Mouse (Mus musculus): Measurements from ENCODE around the gene Ahnak. TPM values are rescaled to one million over a fixed set of nuclear protein-coding genes. Genes with fewer than 3 reads are reported as not detected.
"Not testable (repeated sequence)": the region's sequence is repeated elsewhere in the genome, so short reads cannot be mapped to it uniquely, and the experiment has no call there.

Gene Ahnak
- total RNA-seq, 2 experiments from 2014 or later: 362 to 377 TPM

DNA sequence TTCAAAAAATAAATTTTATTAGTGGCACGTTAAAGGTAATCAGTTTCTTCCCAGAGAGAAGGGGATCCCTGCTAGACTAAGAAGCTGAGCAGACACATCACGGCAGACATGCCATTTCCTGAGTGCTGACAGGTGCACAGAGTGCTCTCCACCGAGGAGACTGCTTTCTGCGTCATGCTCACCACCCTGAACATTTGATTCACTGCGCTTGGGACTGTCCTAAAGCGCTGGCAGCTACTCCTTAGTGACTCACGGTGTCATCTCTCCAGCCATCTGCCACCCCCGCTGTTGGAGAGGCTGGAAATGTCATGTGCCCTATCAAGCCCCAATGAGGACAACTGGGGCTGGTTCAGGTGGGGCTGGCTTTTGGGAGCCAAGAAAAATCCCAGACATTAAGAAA lies 123.0 kb downstream of the Ahnak start:
- no peak for DNase-seq

DNA sequence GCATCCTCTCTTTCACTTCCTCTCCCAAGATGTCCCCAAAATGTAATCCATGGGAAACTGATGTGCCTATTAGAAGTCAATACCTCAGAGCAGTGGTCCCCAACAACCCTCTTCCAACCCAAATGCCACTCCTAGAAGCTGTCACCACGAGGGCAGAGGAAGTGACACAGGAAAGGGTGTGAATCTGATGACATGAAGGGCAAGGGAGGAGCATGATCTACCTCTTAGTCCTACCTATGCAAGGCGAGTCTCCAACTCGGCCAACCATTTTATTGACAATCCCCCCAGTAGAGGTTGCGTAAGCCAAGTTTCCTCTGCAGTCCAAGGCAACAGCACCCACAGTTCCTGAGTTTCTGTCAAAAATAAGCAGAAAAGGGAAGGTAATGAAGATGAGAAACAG lies 127.2 kb downstream of the Ahnak start:
- intact Hi-C loops (cut with DNase I): no loop called here
- no peak for DNase-seq

More for the DNA sequence above, 123.0 kb downstream of the Ahnak start:
- intact Hi-C loops (cut with DNase I): no loop called here

DNA sequence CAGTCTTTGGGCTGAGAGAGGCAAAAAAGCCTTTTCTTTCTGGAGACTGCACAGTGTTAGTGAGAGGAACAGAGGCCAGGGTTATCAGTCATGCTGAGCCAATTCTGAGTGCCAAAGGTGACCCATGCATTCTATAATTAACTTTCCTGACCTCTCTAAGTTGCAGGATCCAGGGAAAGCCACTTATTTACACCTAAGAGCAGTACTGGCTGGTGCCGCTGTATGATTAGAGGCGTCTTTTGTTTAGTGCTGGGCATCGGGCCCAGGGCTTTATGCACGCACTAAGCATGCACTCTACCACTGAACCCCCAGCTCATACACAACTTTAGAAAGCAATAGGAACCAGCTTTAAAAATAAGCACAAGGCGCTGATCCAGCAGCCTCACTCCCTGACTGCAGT lies 128.2 kb downstream of the Ahnak start:
- no peak for DNase-seq
- intact Hi-C loops (cut with DNase I): no loop called here

DNA sequence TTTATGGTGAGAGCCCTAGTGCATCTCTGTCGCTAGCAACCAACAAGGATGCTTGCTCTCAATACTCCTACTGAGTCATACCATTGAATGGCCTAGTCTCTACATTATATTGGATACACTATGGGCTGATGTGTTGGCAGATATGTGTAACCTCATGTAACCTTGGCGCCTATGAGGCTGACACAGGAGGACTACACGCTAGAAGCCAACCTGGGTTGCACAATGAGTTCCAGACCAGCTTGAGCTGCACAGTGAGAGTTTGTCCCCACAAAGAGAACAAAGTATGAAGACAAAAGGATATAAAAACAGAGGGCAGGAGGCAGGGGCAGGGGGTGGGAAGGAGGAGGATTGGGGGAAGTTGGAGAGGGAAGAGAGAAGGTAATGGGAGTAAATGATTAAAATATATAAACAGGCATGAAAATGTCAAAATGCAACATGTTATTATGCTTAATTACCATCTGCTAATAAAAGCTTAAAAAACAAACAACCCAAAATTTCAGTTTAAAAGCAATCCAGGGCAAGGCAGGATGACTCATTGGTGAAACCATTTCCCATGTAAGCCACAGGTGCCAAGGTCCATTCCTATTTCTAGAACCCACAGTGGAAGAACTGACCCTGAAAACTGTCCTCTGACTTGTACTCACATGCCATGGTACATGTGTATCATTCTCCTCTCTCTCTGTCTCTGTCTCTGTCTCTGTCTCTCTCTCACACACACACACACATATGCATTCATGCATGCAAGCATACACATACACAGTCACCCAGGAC lies 130.8 kb downstream of the Ahnak start:
- intact Hi-C loops (cut with DNase I): no loop called here
- DNase-seq: no peak

DNA sequence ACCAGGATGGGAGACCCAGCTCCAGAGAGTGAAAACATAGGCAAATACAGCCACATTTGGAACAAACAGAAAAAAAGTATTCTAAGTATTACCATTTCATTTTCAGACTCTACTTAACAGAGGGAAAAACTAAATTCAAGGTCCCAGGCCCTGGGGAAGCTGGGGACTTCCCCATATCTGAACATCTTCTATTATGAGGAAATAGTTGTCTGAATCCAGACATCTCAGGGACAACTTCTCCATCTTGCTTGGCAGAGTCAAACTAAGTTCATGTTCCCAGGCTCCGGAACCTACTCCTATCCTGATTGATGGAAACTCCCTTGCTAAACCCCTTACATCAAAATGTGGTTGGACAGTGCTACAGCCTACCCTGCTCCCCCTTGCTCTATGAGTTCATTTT lies 133.3 kb downstream of the Ahnak start:
- intact Hi-C loops (cut with DNase I): no loop called here
- no peak for DNase-seq

DNA sequence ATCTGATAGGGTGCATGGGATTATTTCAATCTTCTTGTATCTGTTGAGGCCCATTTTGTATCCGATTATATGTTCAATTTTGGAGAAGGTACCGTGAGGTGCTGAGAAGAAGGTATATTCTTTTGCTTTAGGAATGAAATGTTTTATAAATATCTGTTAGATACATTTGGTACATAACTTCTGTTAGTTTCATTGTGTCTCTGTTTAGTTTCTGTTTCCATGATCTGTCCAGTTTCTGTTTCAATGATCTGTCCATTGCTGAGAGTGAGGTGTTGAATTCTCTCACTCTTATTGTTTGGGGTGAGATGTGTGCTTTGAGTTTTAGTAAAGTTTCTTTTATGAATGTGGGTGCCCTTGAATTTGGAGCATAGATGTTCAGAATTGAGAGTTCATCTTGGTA lies 134.9 kb downstream of the Ahnak start:
- DNase-seq; intact Hi-C loops (cut with DNase I): not testable (repeated sequence)

Other genes with a start within 250 kb of the Ahnak start
- not detected for gene 1700092M07Rik, start 248.6 kb upstream of the Ahnak start, total RNA-seq (2021)
- gene Stx5a, start 247.9 kb upstream of the Ahnak start, total RNA-seq (2021): 10 to 100 TPM; 28.1 to 29.8 TPM
- gene Nxf1, start 232.2 kb upstream of the Ahnak start, total RNA-seq (2021): 10 to 100 TPM; 36.7 to 37.6 TPM
- 100 to 1,000 TPM; 114 to 117 TPM for gene Tmem223, start 218.3 kb upstream of the Ahnak start, total RNA-seq (2021)
- 10 to 100 TPM; 16.5 to 18.0 TPM for gene Tmem179b, start 214.8 kb upstream of the Ahnak start, total RNA-seq (2021)
- 1 to 10 TPM; 5.6 to 7.9 TPM for gene Taf6l, start 202.9 kb upstream of the Ahnak start, total RNA-seq (2021)
- gene Polr2g, start 190.7 kb upstream of the Ahnak start, total RNA-seq (2021): 10 to 100 TPM; 52.3 to 59.2 TPM
- 1 to 10 TPM; 1.3 to 1.7 TPM for gene Zbtb3, start 186.7 kb upstream of the Ahnak start, total RNA-seq (2021)
- gene Ttc9c, start 170.0 kb upstream of the Ahnak start, total RNA-seq (2021): 10 to 100 TPM; 11.6 to 14.7 TPM
- 10 to 100 TPM; 44.6 to 49.8 TPM for gene Hnrnpul2, start 169.3 kb upstream of the Ahnak start, total RNA-seq (2021)
- not detected for gene AC129217.1, start 159.5 kb upstream of the Ahnak start, total RNA-seq (2021)
- gene Bscl2, start 151.8 kb upstream of the Ahnak start, total RNA-seq (2021): 10 to 100 TPM; 22.0 to 25.2 TPM
- gene Gng3, start 150.1 kb upstream of the Ahnak start, total RNA-seq (2021): not detected
- gene Lrrn4cl, start 138.5 kb upstream of the Ahnak start, total RNA-seq (2021): 1 to 10 TPM; 4.0 to 4.9 TPM
- 100 to 1,000 TPM; 122 to 130 TPM for gene Ubxn1, start 117.8 kb upstream of the Ahnak start, total RNA-seq (2021)
- gene Uqcc3, start 108.4 kb upstream of the Ahnak start, total RNA-seq (2021): 10 to 100 TPM; 58.7 to 59.0 TPM
- gene Lbhd1, start 105.6 kb upstream of the Ahnak start, total RNA-seq (2021): 1 to 10 TPM; 1.7 to 3.4 TPM
- gene Gm49403, start 105.4 kb upstream of the Ahnak start, total RNA-seq (2021): not detected
- 10 to 100 TPM; 18.7 to 20.4 TPM for gene 1810009A15Rik, start 100.4 kb upstream of the Ahnak start, total RNA-seq (2021)
- gene Gm49416, start 100.4 kb upstream of the Ahnak start, total RNA-seq (2021): not detected
- gene Ints5, start 96.3 kb upstream of the Ahnak start, total RNA-seq (2021): 10 to 100 TPM; 11.5 to 13.6 TPM
- 10 to 100 TPM; 48.5 to 52.2 TPM for gene Ganab, start 91.2 kb upstream of the Ahnak start, total RNA-seq (2021)
- 10 to 100 TPM; 34.5 to 37.6 TPM for gene B3gat3, start 68.9 kb upstream of the Ahnak start, total RNA-seq (2021)
- 10 to 100 TPM; 19.8 to 30.2 TPM for gene Rom1, start 59.9 kb upstream of the Ahnak start, total RNA-seq (2021)
- 10 to 100 TPM in 1 of 2 experiments, 1 to 10 TPM in 1; 9.5 to 11.0 TPM for gene Eml3, start 59.7 kb upstream of the Ahnak start, total RNA-seq (2021)
- gene Mta2, start 47.4 kb upstream of the Ahnak start, total RNA-seq (2021): 10 to 100 TPM; 33.2 to 38.5 TPM
- gene Tut1, start 35.4 kb upstream of the Ahnak start, total RNA-seq (2021): 1 to 10 TPM; 8.1 to 8.9 TPM
- 100 to 1,000 TPM; 246 to 250 TPM for gene Eef1g, start 22.2 kb upstream of the Ahnak start, total RNA-seq (2021)
- gene Scgb1a1, start 98.7 kb downstream of the Ahnak start, total RNA-seq (2021): not detected
- gene Asrgl1, start 146.4 kb downstream of the Ahnak start, total RNA-seq (2021): 10 to 100 TPM; 24.3 to 28.4 TPM

Measured in heart, postnatal 36 days (tissue).